Mouse (Mus musculus): ENCODE results near the gene Aif1l. TPM values are rescaled to one million over a fixed set of nuclear protein-coding genes. Genes with fewer than 3 reads are reported as not detected.
A peak's percentile ranks its signal among the peaks of the same experiment; 100 is the strongest.

Aif1l gene
- total and polyA plus RNA-seq, 2 experiments from 2014 or later: 21.4 to 24.1 TPM

- TF ChIP-seq CTCF (IDR thresholded peaks at IDR 0.05): no peak
- Histone ChIP-seq H3K9me3 (ENCODE audit: low read length) (no peaks in the 10 kb centered on the region), H3K4me2 (ENCODE audit: low read depth, low read length, poor library complexity, severe bottlenecking) (no peak overlapping the region), H3K27me3 (ENCODE audit: insufficient read depth, low read length) (no peaks in the 10 kb centered on the region), H3K36me3 (ENCODE audit: insufficient read depth, low read length) (no peaks in the 10 kb centered on the region), H3K9ac (replicated peaks; ENCODE audit: low read length, poor library complexity, severe bottlenecking) (no peak overlapping the region), H3K4me3 (ENCODE audit: low read depth, low read length) (no peak overlapping the region), H3K4me1 (ENCODE audit: insufficient read depth, low read length) (no peaks in the 10 kb centered on the region), H3K27ac (ENCODE audit: low read depth, low read length) (no peak overlapping the region)
- ATAC-seq (ENCODE audit: low FRiP score) (no peak), DNase-seq (ENCODE audit: low spot score) (peak; percentile 6)
- 33% methylated on average over 9 of the region's 9 CpGs for WGBS
Observed at GRCm38 (mm10) chr2:31924811-31925210, 25.1 kb upstream of the Aif1l start.

DNA sequence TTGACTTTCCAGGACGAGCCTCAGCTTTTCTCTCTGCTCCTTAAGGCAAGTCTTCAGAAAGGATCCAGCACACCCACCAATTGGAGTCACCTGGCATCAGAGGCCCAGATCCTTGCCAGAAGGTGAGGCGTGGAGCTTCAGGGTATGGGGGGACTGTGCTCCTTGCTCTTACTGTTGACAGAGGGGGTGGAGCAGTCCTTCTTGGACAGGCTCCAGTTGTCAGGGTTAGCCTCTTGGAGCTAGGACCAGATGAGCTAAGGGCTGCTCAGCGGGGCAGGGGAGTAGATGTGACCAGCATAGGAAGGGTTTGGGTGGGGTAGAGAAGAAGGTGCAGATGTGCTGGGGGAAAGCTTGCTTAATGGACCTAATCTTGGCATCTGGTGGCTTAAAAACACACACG lies 24.0 kb upstream of the Aif1l start:
- WGBS: 53% methylated on average over 4 of the region's 4 CpGs
- Histone ChIP-seq H3K27me3 (ENCODE audit: insufficient read depth, low read length) (no peaks in the 10 kb centered on the region), H3K4me1 (ENCODE audit: insufficient read depth, low read length) (no peaks in the 10 kb centered on the region), H3K4me2 (ENCODE audit: low read depth, low read length, poor library complexity, severe bottlenecking) (no peak overlapping the region), H3K36me3 (ENCODE audit: insufficient read depth, low read length) (no peaks in the 10 kb centered on the region), H3K27ac (ENCODE audit: low read depth, low read length) (no peak overlapping the region), H3K4me3 (ENCODE audit: low read depth, low read length) (no peak overlapping the region), H3K9ac (replicated peaks; ENCODE audit: low read length, poor library complexity, severe bottlenecking) (no peak overlapping the region), H3K9me3 (ENCODE audit: low read length) (no peaks in the 10 kb centered on the region)
- no peak for ATAC-seq (ENCODE audit: low FRiP score)
- DNase-seq (ENCODE audit: low spot score): no peak
- no peak for TF ChIP-seq CTCF (IDR thresholded peaks at IDR 0.05)

DNA sequence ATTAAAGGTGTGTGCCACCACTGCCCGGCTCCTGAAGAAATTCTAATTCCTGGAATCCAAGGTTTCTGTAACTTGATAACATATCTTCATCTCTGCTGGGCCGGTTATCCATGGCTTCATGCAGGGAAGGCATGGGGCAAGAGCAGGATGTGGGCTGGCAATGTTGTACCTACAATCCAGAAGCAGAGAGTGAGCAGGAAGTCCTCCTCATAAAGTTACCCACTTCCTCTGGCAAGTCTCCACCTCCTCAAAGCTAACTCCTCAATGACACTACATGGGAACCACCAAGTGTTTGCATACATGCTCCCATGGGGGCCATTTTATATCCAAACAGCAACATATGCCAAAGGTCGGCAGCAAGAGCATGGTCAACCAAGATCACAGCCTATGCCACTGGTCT lies 20.3 kb upstream of the Aif1l start:
- no peaks in the 10 kb centered on the region for H3K36me3 ChIP-seq (ENCODE audit: insufficient read depth, low read length)
- ATAC-seq (ENCODE audit: low FRiP score) (no peak), DNase-seq (ENCODE audit: low spot score) (no peak)
- no peak overlapping the region for H3K4me3 ChIP-seq (ENCODE audit: low read depth, low read length)
- H3K27ac ChIP-seq (ENCODE audit: low read depth, low read length): no peak overlapping the region
- no peaks in the 10 kb centered on the region for H3K27me3 ChIP-seq (ENCODE audit: insufficient read depth, low read length)
- no peaks in the 10 kb centered on the region for H3K4me1 ChIP-seq (ENCODE audit: insufficient read depth, low read length)
- no peak overlapping the region for H3K9ac ChIP-seq (replicated peaks; ENCODE audit: low read length, poor library complexity, severe bottlenecking)
- TF ChIP-seq CTCF (IDR thresholded peaks at IDR 0.05): no peak
- whole genome bisulfite sequencing: 92% methylated on average over 3 of the region's 3 CpGs
- no peaks in the 10 kb centered on the region for H3K9me3 ChIP-seq (ENCODE audit: low read length)
- no peak overlapping the region for H3K4me2 ChIP-seq (ENCODE audit: low read depth, low read length, poor library complexity, severe bottlenecking)

DNA sequence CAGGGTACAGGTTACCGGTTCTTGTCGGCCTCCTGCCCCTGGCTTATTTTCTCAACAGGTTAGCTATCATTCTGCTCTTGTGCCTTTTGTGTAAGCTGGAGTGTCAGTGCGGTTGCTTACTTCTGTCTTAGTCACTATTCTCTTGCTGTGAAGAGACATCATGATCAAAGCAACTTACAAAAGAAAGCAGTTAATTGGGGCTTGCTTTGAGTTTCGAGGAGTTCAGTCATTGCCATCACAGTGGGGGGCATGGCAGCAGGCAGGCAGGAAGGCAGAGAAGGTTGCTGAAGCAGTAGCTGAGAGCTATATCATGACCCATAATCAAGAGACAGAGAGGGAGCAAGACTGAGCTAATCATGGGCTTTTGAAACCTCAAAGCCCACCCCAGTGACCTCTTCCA lies 15.4 kb upstream of the Aif1l start:
- H3K27me3 ChIP-seq (ENCODE audit: insufficient read depth, low read length): no peaks in the 10 kb centered on the region
- H3K27ac ChIP-seq (ENCODE audit: low read depth, low read length): no peak overlapping the region
- H3K4me1 ChIP-seq (ENCODE audit: insufficient read depth, low read length): no peaks in the 10 kb centered on the region
- H3K9me3 ChIP-seq (ENCODE audit: low read length): no peaks in the 10 kb centered on the region
- H3K4me3 ChIP-seq (ENCODE audit: low read depth, low read length): no peak overlapping the region
- H3K9ac ChIP-seq (replicated peaks; ENCODE audit: low read length, poor library complexity, severe bottlenecking): no peak overlapping the region
- ATAC-seq (ENCODE audit: low FRiP score) (no peak), DNase-seq (ENCODE audit: low spot score) (no peak)
- no peak for TF ChIP-seq CTCF (IDR thresholded peaks at IDR 0.05)
- no peaks in the 10 kb centered on the region for H3K36me3 ChIP-seq (ENCODE audit: insufficient read depth, low read length)
- H3K4me2 ChIP-seq (ENCODE audit: low read depth, low read length, poor library complexity, severe bottlenecking): no peak overlapping the region
- WGBS: 34% methylated on average over 4 of the region's 4 CpGs

DNA sequence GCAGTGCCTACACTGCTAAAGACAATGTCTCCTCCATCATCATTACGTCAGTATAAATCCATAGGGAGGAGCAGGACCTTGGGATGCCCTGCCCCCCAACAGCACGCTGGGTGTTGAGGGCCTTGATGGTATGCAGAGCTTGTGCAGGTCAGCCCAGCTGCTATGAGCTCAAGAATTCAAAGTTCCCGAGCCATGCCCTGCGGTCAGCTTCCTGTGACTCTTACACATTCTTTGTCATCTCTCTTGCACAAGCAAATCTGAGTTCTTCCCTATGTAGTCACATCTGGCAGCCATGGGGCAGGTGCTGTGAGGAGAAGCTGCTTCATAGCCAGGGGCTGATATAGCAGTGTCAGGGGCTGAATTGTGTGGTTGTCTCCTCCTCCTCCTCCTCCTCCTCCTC lies 14.9 kb upstream of the Aif1l start:
- Histone ChIP-seq H3K36me3 (ENCODE audit: insufficient read depth, low read length) (no peaks in the 10 kb centered on the region), H3K4me2 (ENCODE audit: low read depth, low read length, poor library complexity, severe bottlenecking) (no peak overlapping the region), H3K4me1 (ENCODE audit: insufficient read depth, low read length) (no peaks in the 10 kb centered on the region), H3K27ac (ENCODE audit: low read depth, low read length) (no peak overlapping the region), H3K4me3 (ENCODE audit: low read depth, low read length) (no peak overlapping the region), H3K9me3 (ENCODE audit: low read length) (no peaks in the 10 kb centered on the region), H3K27me3 (ENCODE audit: insufficient read depth, low read length) (no peaks in the 10 kb centered on the region), H3K9ac (replicated peaks; ENCODE audit: low read length, poor library complexity, severe bottlenecking) (no peak overlapping the region)
- DNase-seq (ENCODE audit: low spot score) (no peak), ATAC-seq (ENCODE audit: low FRiP score) (no peak)
- WGBS: 52% methylated on average over 4 of the region's 4 CpGs
- no peak for TF ChIP-seq CTCF (IDR thresholded peaks at IDR 0.05)

GRCm38 (mm10) chr2:31938298-31938697 lies 11.6 kb upstream of the Aif1l start:
- Histone ChIP-seq H3K9me3 (ENCODE audit: low read length) (no peaks in the 10 kb centered on the region), H3K4me2 (ENCODE audit: low read depth, low read length, poor library complexity, severe bottlenecking) (no peak overlapping the region), H3K36me3 (ENCODE audit: insufficient read depth, low read length) (no peaks in the 10 kb centered on the region), H3K27ac (ENCODE audit: low read depth, low read length) (no peak overlapping the region), H3K27me3 (ENCODE audit: insufficient read depth, low read length) (no peaks in the 10 kb centered on the region), H3K4me3 (ENCODE audit: low read depth, low read length) (no peak overlapping the region), H3K4me1 (ENCODE audit: insufficient read depth, low read length) (no peaks in the 10 kb centered on the region), H3K9ac (replicated peaks; ENCODE audit: low read length, poor library complexity, severe bottlenecking) (no peak overlapping the region)
- no peak for DNase-seq (ENCODE audit: low spot score)
- no peak for TF ChIP-seq CTCF (IDR thresholded peaks at IDR 0.05)
- WGBS: 85% methylated on average over 1 of the region's 1 CpGs
- ATAC-seq (ENCODE audit: low FRiP score): no peak
